Mouse (Mus musculus) intestine, embryonic 15.5 days (tissue): ENCODE measurements around the gene Col6a6. TPM values are rescaled to one million over a fixed set of nuclear protein-coding genes. Genes with fewer than 3 reads are reported as not detected.

Experiments
- ATAC-seq: fragments of 200-750 bp; cut with Nextera tagmentation; 2 replicates; pipeline ENCODE4 v1.8.0; 2017; ENCODE audit warnings: moderate TSS enrichment, moderate library complexity
- H3K27ac ChIP-seq: fragments of 300-500 bp; sonication (generic); 2 replicates; pipeline ENCODE4 v1.5.1; 2015; ENCODE audit warnings: mild to moderate bottlenecking, inconsistent platforms
- H3K27me3 ChIP-seq: fragments of 300-500 bp; sonication (generic); replicated peaks from 2 replicates; pipeline ENCODE4 v1.6.1; 2015; ENCODE audit warnings: inconsistent platforms
- H3K36me3 ChIP-seq: fragments of 300-500 bp; sonication (generic); 2 replicates; pipeline ENCODE4 v1.6.1; 2015; ENCODE audit warnings: inconsistent platforms
- H3K4me1 ChIP-seq: fragments of 300-500 bp; sonication (generic); replicated peaks from 2 replicates; pipeline ENCODE4 v1.6.1; 2015; ENCODE audit warnings: inconsistent platforms
- H3K4me2 ChIP-seq: fragments of 300-500 bp; sonication (generic); replicated peaks from 2 replicates; pipeline ENCODE4 v1.6.1; 2015; ENCODE audit warnings: mild to moderate bottlenecking, inconsistent platforms
- H3K4me3 ChIP-seq: fragments of 300-500 bp; sonication (generic); replicated peaks from 2 replicates; pipeline ENCODE4 v1.5.1; 2015; ENCODE audit warnings: inconsistent platforms
- H3K9ac ChIP-seq: fragments of 300-500 bp; sonication (generic); 2 replicates; pipeline ENCODE4 v1.6.1; 2015; ENCODE audit warnings: inconsistent platforms
- H3K9me3 ChIP-seq: fragments of 300-500 bp; sonication (generic); 2 replicates; pipeline ENCODE4 v1.6.1; 2016; ENCODE audit warnings: inconsistent platforms
- WGBS: fragments of 180-500 bp; shearing (Covaris S2); methylation state at CpG from one replicate; pipeline ENCODE4 v1.1.7; 2015; 5-methylcytosine and 5-hydroxymethylcytosine counted together
- polyA plus RNA-seq: library from polyadenylated mRNA; unstranded; fragments of >200 nt; fragmentation: Nextera tagmentation; extraction: Ambion mirVana; gene quantifications from 2 replicates; pipeline ENCODE4 v1.2.1, GENCODE M21; 2015

The Col6a6 gene
- polyA plus RNA-seq, 1 experiment from 2014 or later = 1.2 TPM

- no peaks in the 10 kb centered on the region for H3K4me1 ChIP-seq
- H3K9me3 ChIP-seq = no peaks in the 10 kb centered on the region
- no peak overlapping the region for H3K4me2 ChIP-seq
- no peaks in the 10 kb centered on the region for H3K27me3 ChIP-seq
- WGBS = 59% methylated on average over 7 of the region's 7 CpGs
- no peaks in the 10 kb centered on the region for H3K36me3 ChIP-seq
- H3K9ac ChIP-seq = no peak overlapping the region
- no peak overlapping the region for H3K27ac ChIP-seq
- no peak for ATAC-seq
- no peak overlapping the region for H3K4me3 ChIP-seq
Measured at GRCm38 (mm10) chr9:105835587-105835986, 7.6 kb upstream of the Col6a6 start.

GRCm38 (mm10) chr9:105834799-105835198 lies 6.8 kb upstream of the Col6a6 start:
- Histone ChIP-seq H3K9ac (no peak overlapping the region), H3K27ac (no peak overlapping the region), H3K27me3 (no peaks in the 10 kb centered on the region), H3K4me3 (no peak overlapping the region), H3K4me1 (no peaks in the 10 kb centered on the region), H3K36me3 (no peaks in the 10 kb centered on the region), H3K4me2 (no peak overlapping the region), H3K9me3 (no peaks in the 10 kb centered on the region)
- WGBS = 38% methylated on average over 4 of the region's 4 CpGs
- ATAC-seq = no peak

- Histone ChIP-seq H3K27ac (no peak overlapping the region), H3K4me3 (no peak overlapping the region), H3K9ac (no peak overlapping the region), H3K36me3 (no peaks in the 10 kb centered on the region), H3K9me3 (no peaks in the 10 kb centered on the region), H3K4me2 (no peak overlapping the region), H3K4me1 (0 out of 2 replicates have a peak, but pooled peaks cover 5% of the 10 kb centered on the region), H3K27me3 (peaks cover 7% of the 10 kb centered on the region; the same call in 1 of the 2 replicates)
- ATAC-seq = no peak
- WGBS = 83% methylated on average over 9 of the region's 9 CpGs
Measured at GRCm38 (mm10) chr9:105831291-105831690, 3.3 kb upstream of the Col6a6 start.

DNA sequence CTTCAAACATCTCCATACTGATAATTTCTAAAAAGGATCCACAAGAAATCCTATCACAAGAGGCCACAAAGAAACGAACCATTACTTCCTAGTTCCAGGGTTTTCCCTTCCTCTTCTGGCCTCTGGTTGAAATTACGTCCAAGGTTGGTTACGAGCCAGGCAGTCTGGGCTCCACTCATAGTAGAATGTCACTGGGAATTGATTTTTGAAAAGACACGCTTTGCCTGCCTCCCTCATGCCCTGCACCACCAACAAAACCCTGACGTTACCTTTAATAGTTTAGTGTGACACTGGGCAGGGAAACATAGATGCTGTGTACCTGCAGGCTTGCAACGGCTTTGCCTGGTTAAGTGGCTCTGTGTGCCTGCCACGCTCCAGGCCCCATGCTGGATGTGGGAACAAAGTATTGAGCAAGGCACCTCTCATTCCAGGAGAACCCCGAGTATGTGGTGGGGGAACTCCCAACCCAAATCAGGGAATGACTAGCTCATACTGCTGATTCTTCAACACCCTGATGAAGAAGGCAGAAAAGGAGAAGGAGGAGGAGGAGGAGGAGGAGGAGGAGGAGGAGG lies 798 bp downstream of the Col6a6 start:
- H3K9ac ChIP-seq = no peak overlapping the region
- H3K4me3 ChIP-seq = no peak overlapping the region
- H3K27me3 ChIP-seq = peaks cover 7% of the 10 kb centered on the region; the same call in 1 of the 2 replicates
- no peaks in the 10 kb centered on the region for H3K9me3 ChIP-seq
- no peak overlapping the region for H3K4me2 ChIP-seq
- 0 out of 2 replicates have a peak, but pooled peaks cover 5% of the 10 kb centered on the region for H3K4me1 ChIP-seq
- H3K27ac ChIP-seq = no peak overlapping the region
- no peak for ATAC-seq
- H3K36me3 ChIP-seq = no peaks in the 10 kb centered on the region
- 61% methylated on average over 8 of the region's 8 CpGs for WGBS

DNA sequence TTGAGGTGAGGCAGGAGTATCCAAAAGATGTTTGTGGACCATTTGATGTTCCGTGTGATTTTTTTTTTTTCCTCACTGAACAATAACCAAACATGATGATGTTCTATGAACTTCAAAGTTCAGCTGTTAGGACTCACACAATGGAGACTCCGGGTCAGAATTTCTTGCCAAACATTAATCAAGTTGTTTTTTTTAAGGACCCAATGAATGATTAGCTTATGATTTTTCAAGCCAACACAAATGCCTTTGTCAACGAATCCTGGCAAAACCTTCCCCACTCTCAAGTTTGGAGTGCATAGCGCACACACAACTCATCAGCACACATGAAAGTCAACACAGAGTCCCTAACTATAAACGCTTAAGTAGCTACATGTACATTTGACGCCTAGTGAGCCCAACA lies 7.2 kb downstream of the Col6a6 start:
- H3K4me1 ChIP-seq = no peaks in the 10 kb centered on the region
- H3K9me3 ChIP-seq = no peaks in the 10 kb centered on the region
- no peak overlapping the region for H3K27ac ChIP-seq
- H3K4me2 ChIP-seq = no peak overlapping the region
- H3K36me3 ChIP-seq = no peaks in the 10 kb centered on the region
- 83% methylated on average over 6 of the region's 6 CpGs for WGBS
- no peaks in the 10 kb centered on the region for H3K27me3 ChIP-seq
- ATAC-seq = no peak
- H3K9ac ChIP-seq = no peak overlapping the region
- no peak overlapping the region for H3K4me3 ChIP-seq

GRCm38 (mm10) chr9:105819155-105819709 lies 8.7 kb downstream of the Col6a6 start:
- ATAC-seq = no peak
- Histone ChIP-seq H3K36me3 (no peaks in the 10 kb centered on the region), H3K4me3 (no peak overlapping the region), H3K4me2 (no peak overlapping the region), H3K27me3 (no peaks in the 10 kb centered on the region), H3K4me1 (no peaks in the 10 kb centered on the region), H3K9ac (no peak overlapping the region), H3K9me3 (no peaks in the 10 kb centered on the region), H3K27ac (no peak overlapping the region)
- WGBS = 71% methylated on average over 29 of the region's 29 CpGs

DNA sequence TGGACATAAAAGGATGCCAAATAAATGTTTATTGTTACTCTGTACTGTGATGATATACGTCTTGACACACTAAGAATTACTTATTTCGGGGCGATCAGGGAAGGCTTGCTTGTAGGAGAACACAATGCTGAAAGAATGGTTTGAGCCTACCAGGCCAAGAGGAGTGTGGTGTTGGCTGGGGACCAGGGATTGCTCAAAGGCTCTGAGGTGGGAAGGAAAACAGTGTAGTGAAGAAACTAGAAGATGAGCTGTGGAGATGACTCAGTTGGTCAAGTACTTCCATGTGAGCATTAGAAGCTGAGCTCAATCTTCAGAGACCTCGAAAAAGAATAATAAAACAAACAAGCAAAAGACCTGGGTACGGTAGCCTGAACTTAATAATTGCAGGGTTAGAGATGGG lies 13.5 kb downstream of the Col6a6 start:
- ATAC-seq = no peak
- no peak overlapping the region for H3K4me3 ChIP-seq
- H3K27ac ChIP-seq = no peak overlapping the region
- 91% methylated on average over 5 of the region's 5 CpGs for whole genome bisulfite sequencing
- no peaks in the 10 kb centered on the region for H3K27me3 ChIP-seq
- H3K4me2 ChIP-seq = no peak overlapping the region
- no peaks in the 10 kb centered on the region for H3K4me1 ChIP-seq
- H3K36me3 ChIP-seq = no peaks in the 10 kb centered on the region
- no peak overlapping the region for H3K9ac ChIP-seq
- no peaks in the 10 kb centered on the region for H3K9me3 ChIP-seq

- Histone ChIP-seq H3K36me3 (no peaks in the 10 kb centered on the region), H3K4me1 (no peaks in the 10 kb centered on the region), H3K4me3 (no peak overlapping the region), H3K9me3 (no peaks in the 10 kb centered on the region), H3K4me2 (no peak overlapping the region), H3K9ac (no peak overlapping the region), H3K27ac (no peak overlapping the region), H3K27me3 (no peaks in the 10 kb centered on the region)
- WGBS = 54% methylated on average over 7 of the region's 7 CpGs
- no peak for ATAC-seq
Measured at GRCm38 (mm10) chr9:105811458-105811857, 16.5 kb downstream of the Col6a6 start.

GRCm38 (mm10) chr9:105808920-105809505 lies 18.9 kb downstream of the Col6a6 start:
- no peak overlapping the region for H3K9ac ChIP-seq
- no peak for ATAC-seq
- no peaks in the 10 kb centered on the region for H3K36me3 ChIP-seq
- H3K4me1 ChIP-seq = no peaks in the 10 kb centered on the region
- no peaks in the 10 kb centered on the region for H3K27me3 ChIP-seq
- H3K4me3 ChIP-seq = no peak overlapping the region
- H3K27ac ChIP-seq = no peak overlapping the region
- H3K9me3 ChIP-seq = no peaks in the 10 kb centered on the region
- 71% methylated on average over 17 of the region's 17 CpGs for WGBS
- H3K4me2 ChIP-seq = no peak overlapping the region

DNA sequence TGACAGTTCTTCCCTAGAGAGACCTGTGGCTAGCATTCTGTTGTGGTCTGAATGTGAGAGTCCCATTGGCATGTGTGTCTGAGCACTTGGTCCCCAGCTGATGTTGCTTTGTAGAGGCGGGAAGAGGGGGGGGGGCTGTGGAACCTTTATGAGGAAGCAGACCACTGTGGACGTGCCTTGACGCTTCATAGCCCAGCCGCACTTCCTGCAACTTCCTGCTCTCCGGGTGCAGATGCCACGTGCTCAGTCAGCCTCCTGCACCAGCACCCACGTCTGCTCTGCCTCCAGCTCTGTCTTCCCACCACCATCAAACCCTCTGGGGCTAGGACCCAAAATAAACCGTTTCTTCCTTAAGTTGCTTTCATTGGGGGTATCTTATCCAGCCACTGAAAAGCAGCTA lies 24.5 kb downstream of the Col6a6 start:
- Histone ChIP-seq H3K27ac (no peak overlapping the region), H3K4me3 (no peak overlapping the region), H3K4me2 (no peak overlapping the region), H3K36me3 (no peaks in the 10 kb centered on the region), H3K9me3 (no peaks in the 10 kb centered on the region), H3K4me1 (no peaks in the 10 kb centered on the region), H3K9ac (no peak overlapping the region), H3K27me3 (no peaks in the 10 kb centered on the region)
- WGBS = 81% methylated on average over 8 of the region's 8 CpGs
- ATAC-seq = no peak

DNA sequence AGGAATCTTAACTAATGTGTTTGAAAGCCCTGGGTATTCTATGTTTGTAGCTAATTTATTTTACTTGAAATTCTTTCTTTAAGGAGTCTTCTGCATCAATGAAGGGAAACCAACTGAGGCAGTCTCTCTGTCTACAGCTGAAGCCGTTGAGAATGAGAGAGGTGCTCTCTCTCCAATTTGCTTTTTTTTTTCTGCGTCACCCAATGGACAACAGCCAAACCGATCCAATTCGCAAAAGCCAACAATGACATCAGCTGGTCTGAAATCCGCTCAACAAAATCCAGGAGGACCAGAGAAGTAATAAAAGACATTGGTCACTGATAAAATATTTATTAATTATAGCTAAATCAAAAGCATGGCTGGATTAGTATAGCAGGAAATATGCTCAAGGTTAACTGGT lies 26.5 kb downstream of the Col6a6 start:
- H3K27me3 ChIP-seq = no peaks in the 10 kb centered on the region
- H3K4me1 ChIP-seq = no peaks in the 10 kb centered on the region
- H3K9ac ChIP-seq = no peak overlapping the region
- H3K9me3 ChIP-seq = no peaks in the 10 kb centered on the region
- H3K4me2 ChIP-seq = no peak overlapping the region
- H3K4me3 ChIP-seq = no peak overlapping the region
- H3K36me3 ChIP-seq = no peaks in the 10 kb centered on the region
- no peak for ATAC-seq
- WGBS = 91% methylated on average over 5 of the region's 5 CpGs
- H3K27ac ChIP-seq = no peak overlapping the region

- ATAC-seq = no peak
- Histone ChIP-seq H3K27ac (no peak overlapping the region), H3K4me1 (no peaks in the 10 kb centered on the region), H3K9ac (no peak overlapping the region), H3K4me2 (no peak overlapping the region), H3K27me3 (no peaks in the 10 kb centered on the region), H3K36me3 (no peaks in the 10 kb centered on the region), H3K4me3 (no peak overlapping the region), H3K9me3 (no peaks in the 10 kb centered on the region)
- WGBS = 89% methylated on average over 5 of the region's 5 CpGs
Measured at GRCm38 (mm10) chr9:105800286-105800685, 27.7 kb downstream of the Col6a6 start.

GRCm38 (mm10) chr9:105796137-105796536 lies 31.8 kb downstream of the Col6a6 start:
- H3K4me1 ChIP-seq = 0 out of 2 replicates have a peak, but pooled peaks cover 3% of the 10 kb centered on the region
- no peaks in the 10 kb centered on the region for H3K36me3 ChIP-seq
- 34% methylated on average over 6 of the region's 6 CpGs for WGBS
- no peak overlapping the region for H3K4me2 ChIP-seq
- ATAC-seq = peak; percentile 49; the same call in 1 of the 2 replicates
- no peak overlapping the region for H3K4me3 ChIP-seq
- H3K27ac ChIP-seq = no peak overlapping the region
- H3K9ac ChIP-seq = no peak overlapping the region
- no peaks in the 10 kb centered on the region for H3K9me3 ChIP-seq
- H3K27me3 ChIP-seq = no peaks in the 10 kb centered on the region
